In genomic region chr5:125139669-125140068, GRCm38 (mm10) we compare ENCODE assay signal across 8 mouse cellular contexts. TPM values are rescaled to one million over a fixed set of nuclear protein-coding genes. Genes with fewer than 3 reads are reported as not detected.
DNase-seq lines count a peak whose midpoint lies in the region; ATAC-seq and TF ChIP-seq lines count a peak whose summit lies in the region.

No protein-coding gene starts in this region.

- TF ChIP-seq CTCF in kidney, postnatal 0 days (IDR thresholded peaks at IDR 0.05; ENCODE audit: low read depth): no peak

- no peaks in the 10 kb centered on the region for H3K27me3 ChIP-seq in kidney, postnatal 0 days (ENCODE audit: insufficient read depth, low read length)
- H3K27me3 ChIP-seq in embryonic facial prominence, embryonic 15.5 days: no peaks in the 10 kb centered on the region
- no peaks in the 10 kb centered on the region for H3K27me3 ChIP-seq in intestine, embryonic 15.5 days (replicated peaks)
- H3K27me3 ChIP-seq in neural tube, embryonic 12.5 days (replicated peaks): no peaks in the 10 kb centered on the region

- peaks cover 68% of the 10 kb centered on the region for H3K4me1 ChIP-seq in kidney, postnatal 0 days (replicated peaks; ENCODE audit: insufficient read depth, low read length)
- peaks cover 89% of the 10 kb centered on the region for H3K4me1 ChIP-seq in embryonic facial prominence, embryonic 15.5 days
- H3K4me1 ChIP-seq in intestine, embryonic 15.5 days (replicated peaks): peaks cover 77% of the 10 kb centered on the region
- H3K4me1 ChIP-seq in neural tube, embryonic 12.5 days: peaks cover 87% of the 10 kb centered on the region

- 70% methylated on average over 5 of the region's 5 CpGs for WGBS in kidney, postnatal 0 days
- WGBS in embryonic facial prominence, embryonic 15.5 days: 67% methylated on average over 5 of the region's 5 CpGs
- 78% methylated on average over 5 of the region's 5 CpGs for WGBS in intestine, embryonic 15.5 days
- 87% methylated on average over 5 of the region's 5 CpGs for WGBS in neural tube, embryonic 12.5 days

- DNase-seq in kidney, postnatal 0 days (ENCODE audit: low spot score): no peak
- no peak for DNase-seq in kidney, postnatal 10 days
- DNase-seq in urinary bladder, postnatal 36 days (ENCODE audit: low spot score in 2 of 2): no peak
- no peak for DNase-seq in Muller cell, postnatal 12 days (ENCODE audit: inconsistent ontology term)
- DNase-seq in embryo, embryonic 10.5 days (ENCODE audit: low spot score): no peak

- H3K4me2 ChIP-seq in kidney, postnatal 0 days (ENCODE audit: low read length): peak overlapping the region; percentile 58
- H3K4me2 ChIP-seq in embryonic facial prominence, embryonic 15.5 days (replicated peaks): peak overlapping the region; percentile 65
- H3K4me2 ChIP-seq in intestine, embryonic 15.5 days (replicated peaks): peak overlapping the region; percentile 67
- peak overlapping the region; percentile 57 for H3K4me2 ChIP-seq in neural tube, embryonic 12.5 days (replicated peaks)

- no peaks in the 10 kb centered on the region for H3K36me3 ChIP-seq in kidney, postnatal 0 days (ENCODE audit: insufficient read depth, low read length)
- H3K36me3 ChIP-seq in embryonic facial prominence, embryonic 15.5 days: no peaks in the 10 kb centered on the region
- no peaks in the 10 kb centered on the region for H3K36me3 ChIP-seq in intestine, embryonic 15.5 days
- no peaks in the 10 kb centered on the region for H3K36me3 ChIP-seq in neural tube, embryonic 12.5 days

- ATAC-seq in kidney, postnatal 0 days (replicated peaks; ENCODE audit: low FRiP score, low read depth): no peak
- ATAC-seq in embryonic facial prominence, embryonic 15.5 days (ENCODE audit: insufficient number of reproducible peaks, low FRiP score, low TSS enrichment, low read depth): no peak
- ATAC-seq in intestine, embryonic 15.5 days: no peak
- no peak for ATAC-seq in neural tube, embryonic 12.5 days (ENCODE audit: low FRiP score, low read depth)

- peak overlapping the region; percentile 52; the same call in 1 of the 2 replicates for H3K9ac ChIP-seq in kidney, postnatal 0 days (ENCODE audit: low read depth, low read length)
- H3K9ac ChIP-seq in embryonic facial prominence, embryonic 15.5 days: no peak overlapping the region
- H3K9ac ChIP-seq in intestine, embryonic 15.5 days: peak overlapping the region; percentile 49; the same call in 1 of the 2 replicates
- H3K9ac ChIP-seq in neural tube, embryonic 12.5 days: peak overlapping the region; percentile 56; the same call in 1 of the 2 replicates

- no peaks in the 10 kb centered on the region for H3K9me3 ChIP-seq in kidney, postnatal 0 days (replicated peaks; ENCODE audit: low read length)
- no peaks in the 10 kb centered on the region for H3K9me3 ChIP-seq in embryonic facial prominence, embryonic 15.5 days (replicated peaks)
- no peaks in the 10 kb centered on the region for H3K9me3 ChIP-seq in intestine, embryonic 15.5 days
- no peaks in the 10 kb centered on the region for H3K9me3 ChIP-seq in neural tube, embryonic 12.5 days

- peak overlapping the region; percentile 98 for H3K27ac ChIP-seq in kidney, postnatal 0 days
- peak overlapping the region; percentile 98 for H3K27ac ChIP-seq in embryonic facial prominence, embryonic 15.5 days (replicated peaks)
- H3K27ac ChIP-seq in intestine, embryonic 15.5 days: peak overlapping the region; percentile 96
- H3K27ac ChIP-seq in neural tube, embryonic 12.5 days: peak overlapping the region; percentile 92; the same call in 1 of the 2 replicates

- H3K4me3 ChIP-seq in kidney, postnatal 0 days (replicated peaks; ENCODE audit: low read depth, low read length): no peak overlapping the region; the same call in 1 of the 2 replicates
- peak overlapping the region; percentile 39 for H3K4me3 ChIP-seq in embryonic facial prominence, embryonic 15.5 days (replicated peaks)
- peak overlapping the region; percentile 33 for H3K4me3 ChIP-seq in intestine, embryonic 15.5 days (replicated peaks)
- no peak overlapping the region for H3K4me3 ChIP-seq in neural tube, embryonic 12.5 days

RNA-seq across cellular contexts. Expression of gene Ncor2, which starts 39.4 kb away (rescaled TPM):
- 14.6 and 15.5 TPM in 2 replicates for polyA plus RNA-seq in kidney, postnatal 0 days (2015; fragmentation: Nextera tagmentation; extraction: Ambion mirVana)
- polyA plus RNA-seq in embryonic facial prominence, embryonic 15.5 days (2015; fragmentation: Nextera tagmentation; extraction: Ambion mirVana): 39.3 and 41.8 TPM in 2 replicates
- 19.9 and 20.0 TPM in 2 replicates for polyA plus RNA-seq in intestine, embryonic 15.5 days (2015; fragmentation: Nextera tagmentation; extraction: Ambion mirVana)
- 36.0 and 36.9 TPM in 2 replicates for polyA plus RNA-seq in neural tube, embryonic 12.5 days (2016; fragmentation: Nextera tagmentation; extraction: Ambion mirVana)

Comparison
In these comparisons a context has a peak if more than half of its experiments do, and no peak if none do; other contexts are left out.
1. H3K4me3 ChIP-seq: peak in embryonic facial prominence, embryonic 15.5 days (single experiment) and intestine, embryonic 15.5 days (single experiment); none in kidney, postnatal 0 days (single experiment) and neural tube, embryonic 12.5 days (single experiment).
2. Peak in every context shown above with its lines, with median percentiles within 50 percentile points of each other: H3K27ac ChIP-seq and H3K4me2 ChIP-seq.